Comparison of ENCODE assay signal across 13 mouse cellular contexts in genomic region chr3:41618488-41618887, GRCm38 (mm10).
A peak's percentile ranks its signal among the peaks of the same experiment; 100 is the strongest.
DNase-seq lines count a peak whose midpoint lies in the region; ATAC-seq and TF ChIP-seq lines count a peak whose summit lies in the region.
"Had no signal": no experiment of that assay in that cellular context is flagged by ENCODE, and none has a peak within 500 bp of the region (broad histone marks: within the 10 kb centered on the region; RNA-seq: fewer than 3 reads in every experiment).

No protein-coding gene starts in this region.

- 0 out of 2 replicates have a peak, but pooled peaks have one; percentile 65 for ATAC-seq in hindbrain, embryonic 15.5 days (ENCODE audit: low FRiP score, low read depth)
- no peak for ATAC-seq in hindbrain, embryonic 12.5 days (ENCODE audit: low FRiP score)
- peak; percentile 33; the same call in 1 of the 2 replicates for ATAC-seq in lung, postnatal 0 days
- ATAC-seq in megakaryocyte progenitor cell, adult 5-6 weeks (replicated peaks; ENCODE audit: poor library complexity): peak; percentile 80
- ATAC-seq: intestine, embryonic 15.5 days had no signal

- H3K4me3 ChIP-seq in hindbrain, embryonic 15.5 days: no peak overlapping the region
- H3K4me3 ChIP-seq in hindbrain, embryonic 12.5 days: no peak overlapping the region
- H3K4me3 ChIP-seq in lung, postnatal 0 days (ENCODE audit: low read depth, low read length): no peak overlapping the region
- H3K4me3 ChIP-seq: intestine, embryonic 15.5 days; neural tube, embryonic 12.5 days had no signal

- peak; percentile 60 for DNase-seq in cerebellum, adult 9-10 months
- no peak for DNase-seq in cerebellum, postnatal 36 days
- peak; percentile 28 for DNase-seq in lung, postnatal 0 days (ENCODE audit: low spot score)
- no peak for DNase-seq in lung, postnatal 4 days
- DNase-seq in Muller cell, postnatal 12 days (ENCODE audit: inconsistent ontology term): no peak
- DNase-seq: gastrocnemius, postnatal 14 days; left cerebral cortex, postnatal 4 days; right cerebral cortex, adult 18-20 months had no signal

- H3K4me1 ChIP-seq in hindbrain, embryonic 15.5 days (replicated peaks): no peaks in the 10 kb centered on the region
- no peaks in the 10 kb centered on the region for H3K4me1 ChIP-seq in hindbrain, embryonic 12.5 days
- H3K4me1 ChIP-seq in lung, postnatal 0 days (ENCODE audit: insufficient read depth, low read depth, low read length): no peaks in the 10 kb centered on the region
- H3K4me1 ChIP-seq: intestine, embryonic 15.5 days; neural tube, embryonic 12.5 days had no signal

- no peak for TF ChIP-seq EP300 in lung, postnatal 0 days (IDR thresholded peaks at IDR 0.05)

- no peak overlapping the region for H3K4me2 ChIP-seq in hindbrain, embryonic 15.5 days
- H3K4me2 ChIP-seq in hindbrain, embryonic 12.5 days (replicated peaks): no peak overlapping the region
- H3K4me2 ChIP-seq in lung, postnatal 0 days (replicated peaks; ENCODE audit: low read depth, low read length): no peak overlapping the region
- H3K4me2 ChIP-seq: intestine, embryonic 15.5 days; neural tube, embryonic 12.5 days had no signal

- peaks cover 10% of the 10 kb centered on the region for H3K36me3 ChIP-seq in hindbrain, embryonic 15.5 days
- H3K36me3 ChIP-seq in hindbrain, embryonic 12.5 days: peaks cover 10% of the 10 kb centered on the region
- H3K36me3 ChIP-seq in lung, postnatal 0 days (ENCODE audit: insufficient read depth, low read length): no peaks in the 10 kb centered on the region; the same call in 1 of the 2 replicates

- WGBS in hindbrain, embryonic 15.5 days: 76% methylated on average over 3 of the region's 3 CpGs
- WGBS in hindbrain, embryonic 12.5 days: 85% methylated on average over 3 of the region's 3 CpGs
- WGBS in lung, postnatal 0 days: 82% methylated on average over 3 of the region's 3 CpGs

- TF ChIP-seq CTCF in lung, postnatal 0 days (IDR thresholded peaks at IDR 0.05): no peak

- H3K9me3 ChIP-seq in hindbrain, embryonic 15.5 days: no peaks in the 10 kb centered on the region
- no peaks in the 10 kb centered on the region for H3K9me3 ChIP-seq in hindbrain, embryonic 12.5 days (replicated peaks)
- H3K9me3 ChIP-seq in lung, postnatal 0 days (ENCODE audit: low read length): no peaks in the 10 kb centered on the region
- H3K9me3 ChIP-seq: intestine, embryonic 15.5 days; neural tube, embryonic 12.5 days had no signal

- no peaks in the 10 kb centered on the region for H3K27me3 ChIP-seq in hindbrain, embryonic 15.5 days
- no peaks in the 10 kb centered on the region for H3K27me3 ChIP-seq in hindbrain, embryonic 12.5 days
- no peaks in the 10 kb centered on the region for H3K27me3 ChIP-seq in lung, postnatal 0 days (replicated peaks; ENCODE audit: insufficient read depth, low read length)
- H3K27me3 ChIP-seq: intestine, embryonic 15.5 days; neural tube, embryonic 12.5 days had no signal

- H3K9ac ChIP-seq in hindbrain, embryonic 15.5 days: no peak overlapping the region
- no peak overlapping the region for H3K9ac ChIP-seq in hindbrain, embryonic 12.5 days
- no peak overlapping the region for H3K9ac ChIP-seq in lung, postnatal 0 days (replicated peaks; ENCODE audit: low read depth)
- H3K9ac ChIP-seq: intestine, embryonic 15.5 days; neural tube, embryonic 12.5 days had no signal

- no peak overlapping the region for H3K27ac ChIP-seq in hindbrain, embryonic 15.5 days (replicated peaks)
- no peak overlapping the region for H3K27ac ChIP-seq in hindbrain, embryonic 12.5 days
- no peak overlapping the region for H3K27ac ChIP-seq in lung, postnatal 0 days (ENCODE audit: low read length)
- H3K27ac ChIP-seq: intestine, embryonic 15.5 days; neural tube, embryonic 12.5 days had no signal

Comparison
In these comparisons a context has a peak if more than half of its experiments do, and no peak if none do; other contexts are left out.
1. DNase-seq: peak in cerebellum, adult 9-10 months (single experiment) and lung, postnatal 0 days (single experiment); none in cerebellum, postnatal 36 days (0 of 2), lung, postnatal 4 days (0 of 2) and Muller cell, postnatal 12 days (single experiment).